Mouse (Mus musculus) liver, postnatal 0 days (tissue): ENCODE results near the gene Klhl40.

Experiments
- CTCF ChIP-seq: sonication (generic); IDR thresholded peaks from 2 replicates; pipeline ENCODE4 v1.5.1; 2016; ENCODE audit warnings: antibody characterized with exemption, low read depth
- EP300 ChIP-seq: IDR thresholded peaks from 2 replicates; pipeline ENCODE4 v1.6.1; 2016; ENCODE audit warnings: antibody characterized with exemption, low read depth, mild to moderate bottlenecking

GRCm38 (mm10) chr9:121819771-121820471 lies 42.5 kb downstream of the Klhl40 start:
- TF ChIP-seq CTCF = no peak
- TF ChIP-seq EP300 = no peak
